Mouse (Mus musculus) limb, embryonic 10.5 days (tissue): ENCODE measurements at regions not wholly inside any gene's neighbourhood (a gene's known extent, or its start where the extent isn't known, plus 50 kb on each side); places are given as distances from the start of the nearest gene placed in this dataset.

Experiments used
- DNase-seq: peaks from one replicate; pipeline ENCODE4 v3.0.0-alpha.2; 2017; ENCODE audit warnings: low spot score
- H3K27ac ChIP-seq: fragments of 300-500 bp; sonication (generic); 2 replicates; pipeline ENCODE4 v1.5.1; 2016; ENCODE audit warnings: mild to moderate bottlenecking
- H3K27me3 ChIP-seq: fragments of 300-500 bp; sonication (generic); 2 replicates; pipeline ENCODE4 v1.6.1; 2016; ENCODE audit warnings: low read depth, mild to moderate bottlenecking; ENCODE audit not compliant: poor library complexity, severe bottlenecking
- H3K36me3 ChIP-seq: fragments of 300-500 bp; sonication (generic); 2 replicates; pipeline ENCODE4 v1.6.1; 2016; ENCODE audit warnings: mild to moderate bottlenecking, moderate library complexity
- H3K4me1 ChIP-seq: fragments of 300-500 bp; sonication (generic); 2 replicates; pipeline ENCODE4 v1.6.1; 2016
- H3K4me3 ChIP-seq: fragments of 300-500 bp; sonication (generic); 2 replicates; pipeline ENCODE4 v1.5.1; 2016; ENCODE audit warnings: mild to moderate bottlenecking, moderate library complexity
- H3K9me3 ChIP-seq: fragments of 300-500 bp; sonication (generic); replicated peaks from 2 replicates; pipeline ENCODE4 v1.6.1; 2016; ENCODE audit warnings: mild to moderate bottlenecking
- WGBS: fragments of 180-500 bp; shearing (Covaris S2); methylation state at CpG from one replicate; pipeline ENCODE4 v1.1.7; 2016; 5-methylcytosine and 5-hydroxymethylcytosine counted together

DNA sequence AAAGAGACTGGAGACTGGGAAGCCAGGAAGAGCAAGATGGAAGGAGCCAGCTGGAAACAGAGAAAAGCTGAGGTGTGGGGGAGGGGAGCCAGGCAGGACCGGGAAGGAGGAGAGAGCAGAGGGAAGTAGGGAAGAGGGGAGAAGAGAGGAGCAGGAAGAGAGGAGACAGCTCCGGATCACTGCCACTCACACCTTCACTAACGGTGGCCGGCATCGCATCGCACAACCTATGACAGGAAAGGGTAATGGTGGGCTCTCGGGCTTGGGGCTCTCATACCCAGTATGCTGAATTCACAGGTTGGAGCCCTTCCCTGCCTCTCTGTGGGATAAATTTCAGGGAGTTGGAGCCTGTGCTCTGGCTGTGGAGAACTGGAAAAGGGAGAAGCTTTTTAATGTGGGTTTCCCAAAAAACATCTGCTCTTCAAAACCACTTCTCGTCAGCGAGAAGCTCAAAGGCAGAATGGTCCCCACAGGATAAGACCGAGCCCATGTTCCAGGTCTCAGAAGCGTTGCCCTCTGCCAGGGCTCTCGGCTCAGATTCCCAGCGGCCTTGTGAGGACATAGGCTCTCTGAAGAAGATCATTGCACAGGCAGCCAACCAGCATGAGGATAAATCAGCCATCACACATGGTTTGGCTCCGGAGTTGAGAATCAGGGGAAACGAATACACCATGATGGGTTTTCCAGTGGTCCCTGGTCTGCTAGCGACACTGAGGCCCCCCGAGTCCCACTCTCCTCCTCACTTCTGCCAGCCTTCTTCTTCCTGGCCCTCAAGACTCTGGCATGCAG, 53.8 kb upstream of the Coro2b start:
- no peaks in the 10 kb centered on the region for H3K27me3 ChIP-seq
- DNase-seq, result peak; percentile 27
- no peaks in the 10 kb centered on the region for H3K36me3 ChIP-seq
- no peak overlapping the region for H3K27ac ChIP-seq
- H3K9me3 ChIP-seq, result no peaks in the 10 kb centered on the region
- no peak overlapping the region for H3K4me3 ChIP-seq
- 87% methylated on average over 17 of the region's 17 CpGs for WGBS
- 0 out of 2 replicates have a peak, but pooled peaks cover 4% of the 10 kb centered on the region for H3K4me1 ChIP-seq

DNA sequence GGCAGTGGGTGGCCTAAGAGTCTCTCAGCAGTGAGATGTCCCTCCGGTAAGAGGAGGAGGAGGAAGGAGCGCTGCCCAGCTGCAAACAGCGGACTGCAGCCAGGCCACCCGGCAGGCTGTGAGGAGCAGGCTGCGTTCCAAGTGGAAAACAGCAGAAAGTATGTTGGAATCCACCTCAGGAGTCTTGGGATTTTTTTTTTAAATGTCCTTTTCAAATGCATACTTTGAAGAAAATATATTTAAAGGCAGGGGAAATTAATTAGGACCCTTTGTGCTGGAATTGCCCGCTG, 54.3 kb upstream of the Coro2b start:
- DNase-seq, result peak; percentile 1
- 88% methylated on average over 6 of the region's 6 CpGs for WGBS
- Histone ChIP-seq H3K4me3 (no peak overlapping the region), H3K4me1 (0 out of 2 replicates have a peak, but pooled peaks cover 4% of the 10 kb centered on the region), H3K9me3 (no peaks in the 10 kb centered on the region), H3K27me3 (no peaks in the 10 kb centered on the region), H3K36me3 (no peaks in the 10 kb centered on the region), H3K27ac (no peak overlapping the region)

DNA sequence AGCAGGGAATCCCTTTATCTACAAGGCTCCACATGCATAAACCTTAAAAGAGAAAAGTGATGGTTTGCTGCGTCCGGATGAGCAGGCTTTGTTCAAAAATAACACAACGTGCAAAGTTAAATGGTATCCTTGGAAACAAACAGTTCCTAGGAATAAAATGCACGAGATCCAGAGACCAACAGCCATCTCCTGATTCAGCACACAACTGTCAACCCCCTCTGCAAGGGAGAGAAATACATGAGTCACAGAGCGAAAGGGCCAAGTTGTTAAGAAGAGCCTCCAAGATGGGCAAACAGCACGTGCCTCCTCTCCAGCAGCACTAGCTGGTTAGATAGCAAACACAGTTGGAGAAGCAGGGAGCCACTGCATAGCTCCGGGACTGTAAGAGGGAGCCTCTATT, 61.2 kb upstream of the Coro2b start:
- H3K27ac ChIP-seq, result no peak overlapping the region
- 82% methylated on average over 7 of the region's 7 CpGs for WGBS

DNA sequence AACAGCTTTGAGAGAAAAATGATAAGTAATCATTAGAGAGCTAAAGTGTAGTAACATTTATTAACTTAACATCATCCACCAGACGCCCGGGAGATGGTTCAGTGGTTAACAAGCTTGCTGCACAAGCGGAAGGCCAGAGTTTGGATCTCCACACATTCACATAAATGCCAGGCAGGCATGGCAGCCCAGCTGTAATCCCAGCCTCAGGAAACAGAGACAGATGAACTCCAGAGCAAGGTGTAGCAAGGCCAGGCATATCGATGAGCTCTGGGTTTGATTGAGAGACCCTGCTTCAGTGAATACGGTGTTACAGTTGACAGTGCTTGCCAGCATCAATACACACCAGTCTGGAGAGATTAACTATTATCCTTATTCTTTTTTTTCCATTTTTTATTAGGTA, 62.1 kb upstream of the Coro2b start:
- Histone ChIP-seq H3K27me3 (no peaks in the 10 kb centered on the region), H3K4me3 (no peak overlapping the region), H3K27ac (no peak overlapping the region), H3K4me1 (no peaks in the 10 kb centered on the region), H3K9me3 (no peaks in the 10 kb centered on the region), H3K36me3 (no peaks in the 10 kb centered on the region)
- DNase-seq, result no peak
- 91% methylated on average over 5 of the region's 5 CpGs for WGBS

More for the DNA sequence above, 61.2 kb upstream of the Coro2b start:
- H3K9me3 ChIP-seq, result no peaks in the 10 kb centered on the region
- H3K27me3 ChIP-seq, result no peaks in the 10 kb centered on the region
- H3K36me3 ChIP-seq, result no peaks in the 10 kb centered on the region
- H3K4me1 ChIP-seq, result no peaks in the 10 kb centered on the region
- DNase-seq, result peak; percentile 9
- H3K4me3 ChIP-seq, result no peak overlapping the region

DNA sequence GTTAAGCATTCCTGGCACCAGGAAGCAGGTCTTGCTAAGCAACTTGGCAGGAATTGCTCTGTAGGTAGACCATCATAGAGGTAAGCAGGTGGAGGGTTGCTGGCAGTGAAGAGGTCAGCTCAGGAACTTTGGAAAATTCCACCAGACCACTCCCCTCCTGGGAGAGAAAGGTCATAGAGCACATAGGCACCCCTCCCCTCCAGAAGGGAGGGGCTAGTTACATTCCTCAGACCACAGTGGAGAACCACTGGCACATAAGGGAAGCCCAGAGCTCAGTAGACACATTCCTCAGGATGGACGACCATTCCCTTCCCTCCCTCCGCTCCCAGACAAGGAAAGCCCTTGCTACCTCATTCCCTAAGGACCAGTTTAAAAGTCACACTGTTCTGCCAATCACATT, 67.1 kb upstream of the Itga11 start:
- DNase-seq, result no peak
- Histone ChIP-seq H3K4me3 (no peak overlapping the region), H3K27ac (no peak overlapping the region), H3K9me3 (no peaks in the 10 kb centered on the region), H3K4me1 (peaks cover 29% of the 10 kb centered on the region), H3K27me3 (no peaks in the 10 kb centered on the region), H3K36me3 (no peaks in the 10 kb centered on the region)
- WGBS, result 79% methylated on average over 2 of the region's 2 CpGs

DNA sequence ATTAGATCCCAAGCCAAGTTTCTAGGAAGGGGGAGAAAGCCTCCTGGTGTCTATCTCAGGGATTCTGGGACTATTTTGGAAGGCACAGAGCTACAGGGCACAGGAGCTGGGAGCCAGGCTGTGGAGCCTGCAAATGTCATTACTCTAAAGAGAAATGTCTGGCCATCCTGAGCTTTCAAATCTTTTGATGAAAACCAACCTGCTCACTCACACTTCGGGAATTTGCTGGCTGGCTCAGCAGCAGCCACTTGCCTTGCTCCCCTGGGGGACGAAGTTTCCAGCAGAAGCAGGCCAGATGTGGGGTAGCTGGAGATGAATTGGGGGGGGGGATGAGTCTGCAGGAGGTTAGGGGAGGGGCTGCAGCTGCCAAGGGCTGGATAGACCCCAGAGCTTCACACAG, 66.2 kb upstream of the Itga11 start:
- H3K9me3 ChIP-seq, result no peaks in the 10 kb centered on the region
- no peak overlapping the region for H3K4me3 ChIP-seq
- H3K27ac ChIP-seq, result peak overlapping the region; percentile 36; the same call in 1 of the 2 replicates
- DNase-seq, result no peak
- 61% methylated on average over 2 of the region's 2 CpGs for WGBS
- no peaks in the 10 kb centered on the region for H3K27me3 ChIP-seq
- H3K36me3 ChIP-seq, result no peaks in the 10 kb centered on the region
- H3K4me1 ChIP-seq, result peaks cover 36% of the 10 kb centered on the region

DNA sequence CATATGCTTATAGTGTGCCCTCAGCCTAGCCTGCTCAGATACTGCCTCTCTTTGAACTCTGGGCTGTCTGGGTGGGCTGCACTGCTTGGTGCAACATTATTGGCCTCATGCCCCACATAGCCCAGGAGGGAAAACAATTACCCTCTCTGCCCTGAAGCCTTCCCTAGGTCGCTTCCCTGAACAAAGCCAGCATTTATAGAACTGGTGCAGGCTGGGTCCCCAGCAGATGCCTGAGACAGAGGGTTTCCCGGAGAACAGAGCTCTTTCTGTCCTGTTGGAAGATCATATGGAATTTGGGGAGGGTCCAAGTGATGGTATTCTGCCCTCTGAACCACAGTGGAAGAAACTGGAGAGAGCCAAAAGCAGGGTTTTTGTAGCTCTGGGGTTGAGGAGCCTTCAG, 64.6 kb upstream of the Itga11 start:
- H3K4me1 ChIP-seq, result peaks cover 40% of the 10 kb centered on the region
- no peak overlapping the region for H3K4me3 ChIP-seq
- peak overlapping the region; percentile 73; the same call in 1 of the 2 replicates for H3K27ac ChIP-seq
- 56% methylated on average over 2 of the region's 2 CpGs for WGBS
- no peaks in the 10 kb centered on the region for H3K36me3 ChIP-seq
- no peaks in the 10 kb centered on the region for H3K9me3 ChIP-seq
- no peak for DNase-seq
- no peaks in the 10 kb centered on the region for H3K27me3 ChIP-seq

DNA sequence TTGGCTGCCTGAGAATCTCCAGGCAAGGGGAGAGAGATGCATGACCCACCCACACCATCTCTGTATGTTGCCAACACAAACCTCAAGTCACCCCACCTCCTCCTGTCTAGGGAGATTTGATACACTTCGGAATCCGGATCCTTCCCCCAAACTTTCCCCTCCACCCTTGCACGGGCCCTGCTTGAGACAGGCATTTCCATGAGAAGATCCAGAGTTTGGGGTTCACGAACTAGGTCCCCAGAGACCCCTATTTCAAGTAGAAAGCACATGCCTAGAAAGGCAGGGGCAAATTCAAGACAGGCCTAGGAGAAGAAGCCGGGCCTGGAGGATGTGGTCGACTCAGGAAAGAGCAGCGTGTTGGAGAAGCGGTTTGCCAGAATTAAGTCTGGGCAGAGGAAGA, 63.8 kb upstream of the Itga11 start:
- Histone ChIP-seq H3K36me3 (no peaks in the 10 kb centered on the region), H3K4me1 (peaks cover 40% of the 10 kb centered on the region), H3K27me3 (no peaks in the 10 kb centered on the region), H3K27ac (peak overlapping the region; percentile 73), H3K9me3 (no peaks in the 10 kb centered on the region), H3K4me3 (no peak overlapping the region)
- WGBS, result 87% methylated on average over 8 of the region's 8 CpGs
- no peak for DNase-seq

DNA sequence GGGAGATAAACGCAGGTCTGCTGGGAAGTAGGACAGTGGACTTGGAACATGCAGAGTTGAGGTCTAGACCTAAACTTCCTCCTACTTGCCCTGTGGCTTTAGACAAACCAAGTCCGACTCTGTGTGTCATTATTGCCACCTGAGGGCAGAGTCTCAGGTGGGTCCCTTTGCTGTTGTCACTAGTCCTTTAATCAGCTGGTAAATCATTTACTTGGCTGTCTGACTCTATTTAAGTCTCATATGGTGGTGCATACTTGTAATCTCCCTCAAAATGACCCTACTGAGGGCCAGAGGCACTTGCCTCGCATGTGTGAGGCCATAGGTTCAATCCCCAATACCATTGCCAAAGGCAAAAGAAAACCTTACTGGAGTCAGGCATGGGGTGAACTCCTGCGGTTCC, 62.7 kb upstream of the Itga11 start:
- Histone ChIP-seq H3K27ac (no peak overlapping the region), H3K4me3 (no peak overlapping the region), H3K36me3 (no peaks in the 10 kb centered on the region), H3K4me1 (peaks cover 40% of the 10 kb centered on the region), H3K27me3 (no peaks in the 10 kb centered on the region), H3K9me3 (no peaks in the 10 kb centered on the region)
- WGBS, result 82% methylated on average over 4 of the region's 4 CpGs
- no peak for DNase-seq

DNA sequence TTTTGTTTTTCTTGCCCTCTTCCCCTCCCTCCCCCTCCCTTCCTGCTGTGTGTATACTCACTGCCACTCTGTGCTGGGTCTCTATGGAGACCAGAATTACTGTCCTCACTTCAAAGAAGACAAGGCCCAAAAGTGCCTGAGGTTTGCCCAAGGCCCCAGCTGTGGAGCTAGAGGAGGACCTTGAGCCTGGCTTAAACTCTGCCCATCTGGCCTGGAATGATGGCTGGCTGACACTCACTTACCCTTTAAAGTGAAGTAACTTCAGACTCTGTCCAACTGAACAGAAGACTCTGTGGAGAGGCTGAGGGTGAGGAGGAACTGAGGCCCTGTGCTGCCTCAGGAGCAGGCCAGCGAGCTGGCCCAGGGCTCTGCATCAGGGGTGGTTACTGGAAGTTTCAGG, 61.8 kb upstream of the Itga11 start:
- Histone ChIP-seq H3K4me1 (peaks cover 42% of the 10 kb centered on the region), H3K27me3 (no peaks in the 10 kb centered on the region), H3K9me3 (no peaks in the 10 kb centered on the region), H3K27ac (peak overlapping the region; percentile 33; the same call in 1 of the 2 replicates), H3K36me3 (no peaks in the 10 kb centered on the region), H3K4me3 (no peak overlapping the region)
- no peak for DNase-seq
- 61% methylated on average over 1 of the region's 1 CpGs for WGBS

DNA sequence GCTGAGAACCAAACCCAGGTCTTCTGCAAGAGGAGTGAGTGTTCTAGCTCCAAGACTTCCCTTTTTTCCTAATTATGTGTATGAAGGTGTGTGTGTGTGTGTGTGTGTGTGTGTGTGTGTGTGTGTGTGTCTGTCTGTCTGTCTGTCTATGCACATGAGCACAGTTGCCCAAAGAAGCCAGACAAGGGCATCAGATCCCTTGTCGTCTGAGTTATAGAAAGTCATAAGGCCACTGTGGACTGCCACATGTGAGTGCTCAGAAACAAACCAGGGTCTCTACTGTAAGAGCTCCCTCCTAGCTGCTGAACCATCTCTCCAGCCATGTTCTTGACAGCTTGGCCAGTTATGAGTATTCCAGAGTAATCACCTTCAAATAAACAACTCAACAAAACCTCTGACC, 58.6 kb upstream of the Itga11 start:
- H3K27ac ChIP-seq, result no peak overlapping the region
- no peaks in the 10 kb centered on the region for H3K36me3 ChIP-seq
- WGBS, result 86% methylated on average over 1 of the region's 1 CpGs
- H3K4me3 ChIP-seq, result no peak overlapping the region
- no peak for DNase-seq
- H3K27me3 ChIP-seq, result no peaks in the 10 kb centered on the region
- no peaks in the 10 kb centered on the region for H3K9me3 ChIP-seq
- peaks cover 28% of the 10 kb centered on the region for H3K4me1 ChIP-seq

DNA sequence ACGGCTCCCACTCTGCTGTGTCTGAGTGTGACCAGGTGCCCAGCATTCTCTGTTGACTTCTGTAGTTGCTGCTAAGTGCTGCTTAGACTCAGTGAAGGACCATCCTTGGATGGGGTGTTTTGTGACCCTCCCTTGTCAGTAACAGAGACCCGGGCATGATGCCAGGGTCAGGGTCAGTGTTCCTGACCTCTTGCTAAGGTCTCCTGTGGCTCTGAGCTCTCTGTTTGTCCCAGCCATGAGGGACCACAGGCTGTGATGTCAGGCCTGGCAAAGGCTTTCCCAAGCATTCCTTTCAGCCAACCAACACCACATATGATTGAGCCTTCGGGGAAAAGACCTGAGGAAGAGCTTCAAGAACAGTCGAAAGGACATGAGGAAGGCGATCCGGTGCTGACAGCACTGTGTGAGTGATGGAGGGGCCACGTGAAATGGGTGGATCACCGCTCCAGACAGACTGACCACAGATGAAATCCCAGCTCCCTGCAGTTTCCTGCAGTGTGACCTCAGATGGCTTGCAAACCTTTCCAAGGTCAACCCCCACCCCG, 56.7 kb upstream of the Itga11 start:
- Histone ChIP-seq H3K27ac (no peak overlapping the region), H3K4me3 (no peak overlapping the region), H3K36me3 (no peaks in the 10 kb centered on the region), H3K4me1 (peaks cover 16% of the 10 kb centered on the region), H3K27me3 (no peaks in the 10 kb centered on the region), H3K9me3 (no peaks in the 10 kb centered on the region)
- WGBS, result 78% methylated on average over 9 of the region's 9 CpGs
- DNase-seq, result no peak

DNA sequence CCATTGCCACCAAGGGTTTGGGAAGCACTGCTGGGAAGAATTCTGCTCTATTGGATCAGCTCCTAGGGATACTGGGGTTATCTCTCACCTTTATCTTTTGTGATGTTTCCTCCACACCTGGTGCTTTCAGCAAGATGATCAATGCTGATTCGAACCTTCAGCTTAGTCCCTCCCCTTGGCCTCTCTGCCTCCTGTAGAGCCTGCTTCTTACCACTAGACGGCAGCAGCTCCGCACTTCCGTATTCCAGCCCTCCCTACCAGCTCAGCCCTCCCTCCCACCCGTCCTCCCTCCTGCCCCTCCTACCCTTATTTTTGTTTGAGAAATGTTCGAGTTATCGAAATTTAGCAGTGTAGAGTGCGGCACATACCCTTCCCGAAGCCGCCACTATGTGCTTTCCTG, 55.5 kb upstream of the Itga11 start:
- DNase-seq, result no peak
- Histone ChIP-seq H3K36me3 (no peaks in the 10 kb centered on the region), H3K4me3 (no peak overlapping the region), H3K4me1 (peaks cover 6% of the 10 kb centered on the region; the same call in 1 of the 2 replicates), H3K9me3 (no peaks in the 10 kb centered on the region), H3K27me3 (no peaks in the 10 kb centered on the region), H3K27ac (no peak overlapping the region)
- 61% methylated on average over 10 of the region's 10 CpGs for WGBS
